Mouse (Mus musculus) lung, embryonic 16.5 days (tissue): ENCODE results near the gene Fgfr2. TPM values are rescaled to one million over a fixed set of nuclear protein-coding genes. Genes with fewer than 3 reads are reported as not detected.

Source experiments
- ATAC-seq: fragments of 200-750 bp; cut with Nextera tagmentation; 2 replicates; pipeline ENCODE4 v1.8.0; 2017; ENCODE audit warnings: low read depth, mild to moderate bottlenecking, moderate library complexity
- H3K27ac ChIP-seq: fragments of 300-500 bp; sonication (generic); 2 replicates; pipeline ENCODE4 v1.5.1; 2014; ENCODE audit warnings: mild to moderate bottlenecking, control low read depth, low read length
- H3K27me3 ChIP-seq: fragments of 300-500 bp; sonication (generic); 2 replicates; pipeline ENCODE4 v1.6.1; 2014; ENCODE audit warnings: low read depth, low read length, mixed read lengths; ENCODE audit not compliant: control insufficient read depth, insufficient read depth
- H3K36me3 ChIP-seq: fragments of 300-500 bp; sonication (generic); 2 replicates; pipeline ENCODE4 v1.6.1; 2014; ENCODE audit warnings: low read length; ENCODE audit not compliant: control insufficient read depth, insufficient read depth
- H3K4me1 ChIP-seq: fragments of 300-500 bp; sonication (generic); replicated peaks from 2 replicates; pipeline ENCODE4 v1.6.1; 2014; ENCODE audit warnings: low read length, mixed read lengths; ENCODE audit not compliant: control insufficient read depth, insufficient read depth
- H3K4me2 ChIP-seq: fragments of 300-500 bp; sonication (generic); 2 replicates; pipeline ENCODE4 v1.6.1; 2014; ENCODE audit warnings: low read depth, low read length, control low read depth
- H3K4me3 ChIP-seq: fragments of 300-500 bp; sonication (generic); 2 replicates; pipeline ENCODE4 v1.5.1; 2014; ENCODE audit warnings: mild to moderate bottlenecking, low read length, control low read depth
- H3K9ac ChIP-seq: fragments of 300-500 bp; sonication (generic); 2 replicates; pipeline ENCODE4 v1.6.1; 2014; ENCODE audit warnings: low read length, control low read depth
- H3K9me3 ChIP-seq: fragments of 300-500 bp; sonication (generic); 2 replicates; pipeline ENCODE4 v1.6.1; 2016; ENCODE audit warnings: low read length; ENCODE audit not compliant: control insufficient read depth
- WGBS: fragments of 180-500 bp; shearing (Covaris S2); extraction: QIAGEN DNeasy Blood & Tissue Kit; methylation state at CpG from one replicate; pipeline ENCODE4 v1.1.7; 2014; 5-methylcytosine and 5-hydroxymethylcytosine counted together
- polyA plus RNA-seq: library from polyadenylated mRNA; unstranded; fragments of >200 nt; fragmentation: Nextera tagmentation; extraction: Ambion mirVana; gene quantifications from 2 replicates; pipeline ENCODE4 v1.2.1, GENCODE M21; 2015

Fgfr2 gene
- polyA plus RNA-seq, 1 experiment from 2014 or later, result 175 TPM

GRCm38 (mm10) chr7:130827844-130828403 is 2295.2 kb downstream of the Fgfr2 start:
- Histone ChIP-seq H3K9me3 (no peaks in the 10 kb centered on the region), H3K27ac (no peak overlapping the region), H3K4me2 (peak overlapping the region; percentile 2; the same call in 1 of the 2 replicates), H3K4me1 (0 out of 2 replicates have a peak, but pooled peaks cover 3% of the 10 kb centered on the region), H3K4me3 (peak overlapping the region; percentile 0; the same call in 1 of the 2 replicates), H3K27me3 (no peaks in the 10 kb centered on the region), H3K9ac (no peak overlapping the region), H3K36me3 (no peaks in the 10 kb centered on the region)
- WGBS, result 72% methylated on average over 9 of the region's 9 CpGs
- ATAC-seq, result no peak

- H3K4me2 ChIP-seq, result peak overlapping the region; percentile 2; the same call in 1 of the 2 replicates
- H3K36me3 ChIP-seq, result no peaks in the 10 kb centered on the region
- 33% methylated on average over 3 of the region's 3 CpGs for WGBS
- no peak for ATAC-seq
- H3K9ac ChIP-seq, result no peak overlapping the region
- H3K4me3 ChIP-seq, result peak overlapping the region; percentile 0; the same call in 1 of the 2 replicates
- no peaks in the 10 kb centered on the region for H3K9me3 ChIP-seq
- 0 out of 2 replicates have a peak, but pooled peaks cover 3% of the 10 kb centered on the region for H3K4me1 ChIP-seq
- no peaks in the 10 kb centered on the region for H3K27me3 ChIP-seq
- no peak overlapping the region for H3K27ac ChIP-seq
These were observed 2295.7 kb downstream of the Fgfr2 start for GRCm38 (mm10) chr7:130827431-130827830.

GRCm38 (mm10) chr7:130826343-130826742 is 2296.8 kb downstream of the Fgfr2 start:
- WGBS, result 70% methylated on average over 3 of the region's 3 CpGs
- no peak for ATAC-seq
- Histone ChIP-seq H3K9me3 (no peaks in the 10 kb centered on the region), H3K36me3 (no peaks in the 10 kb centered on the region), H3K4me2 (no peak overlapping the region), H3K27me3 (no peaks in the 10 kb centered on the region), H3K27ac (no peak overlapping the region), H3K4me1 (0 out of 2 replicates have a peak, but pooled peaks cover 3% of the 10 kb centered on the region), H3K4me3 (no peak overlapping the region), H3K9ac (no peak overlapping the region)

GRCm38 (mm10) chr7:130823992-130824391 is 2299.2 kb downstream of the Fgfr2 start:
- H3K9me3 ChIP-seq, result no peaks in the 10 kb centered on the region
- no peak overlapping the region for H3K27ac ChIP-seq
- 0 out of 2 replicates have a peak overlapping the region, but pooled peaks have one; percentile 17 for H3K9ac ChIP-seq
- H3K36me3 ChIP-seq, result no peaks in the 10 kb centered on the region
- no peak overlapping the region for H3K4me2 ChIP-seq
- no peak overlapping the region for H3K4me3 ChIP-seq
- no peaks in the 10 kb centered on the region for H3K27me3 ChIP-seq
- WGBS, result 15% methylated on average over 9 of the region's 9 CpGs
- ATAC-seq, result peak; percentile 45; the same call in 1 of the 2 replicates
- 0 out of 2 replicates have a peak, but pooled peaks cover 3% of the 10 kb centered on the region for H3K4me1 ChIP-seq

GRCm38 (mm10) chr7:130819624-130820023 is 2303.5 kb downstream of the Fgfr2 start:
- no peak overlapping the region for H3K27ac ChIP-seq
- H3K36me3 ChIP-seq, result no peaks in the 10 kb centered on the region
- H3K4me2 ChIP-seq, result no peak overlapping the region
- H3K4me1 ChIP-seq, result 0 out of 2 replicates have a peak, but pooled peaks cover 2% of the 10 kb centered on the region
- H3K9me3 ChIP-seq, result no peaks in the 10 kb centered on the region
- no peaks in the 10 kb centered on the region for H3K27me3 ChIP-seq
- H3K9ac ChIP-seq, result no peak overlapping the region
- peak; percentile 27; the same call in 1 of the 2 replicates for ATAC-seq
- WGBS, result 45% methylated on average over 10 of the region's 10 CpGs
- H3K4me3 ChIP-seq, result no peak overlapping the region

GRCm38 (mm10) chr7:130818813-130819212 is 2304.3 kb downstream of the Fgfr2 start:
- Histone ChIP-seq H3K4me3 (no peak overlapping the region), H3K36me3 (no peaks in the 10 kb centered on the region), H3K27me3 (no peaks in the 10 kb centered on the region), H3K4me2 (no peak overlapping the region), H3K9me3 (no peaks in the 10 kb centered on the region), H3K4me1 (no peaks in the 10 kb centered on the region), H3K27ac (no peak overlapping the region), H3K9ac (no peak overlapping the region)
- ATAC-seq, result no peak
- WGBS, result 66% methylated on average over 5 of the region's 5 CpGs

- Histone ChIP-seq H3K27me3 (no peaks in the 10 kb centered on the region), H3K27ac (no peak overlapping the region), H3K9ac (no peak overlapping the region), H3K4me1 (no peaks in the 10 kb centered on the region), H3K36me3 (no peaks in the 10 kb centered on the region), H3K4me3 (no peak overlapping the region), H3K4me2 (no peak overlapping the region), H3K9me3 (no peaks in the 10 kb centered on the region)
- WGBS, result 82% methylated on average over 7 of the region's 7 CpGs
- ATAC-seq, result no peak
These were observed 2306.9 kb downstream of the Fgfr2 start for GRCm38 (mm10) chr7:130816243-130816642.

GRCm38 (mm10) chr7:130815601-130816000 is 2307.5 kb downstream of the Fgfr2 start:
- no peak for ATAC-seq
- Histone ChIP-seq H3K27ac (no peak overlapping the region), H3K9ac (no peak overlapping the region), H3K4me3 (no peak overlapping the region), H3K27me3 (no peaks in the 10 kb centered on the region), H3K4me2 (no peak overlapping the region), H3K9me3 (no peaks in the 10 kb centered on the region), H3K36me3 (no peaks in the 10 kb centered on the region), H3K4me1 (no peaks in the 10 kb centered on the region)
- 92% methylated on average over 10 of the region's 10 CpGs for WGBS

GRCm38 (mm10) chr7:130812407-130812806 is 2310.7 kb downstream of the Fgfr2 start:
- no peaks in the 10 kb centered on the region for H3K27me3 ChIP-seq
- H3K4me1 ChIP-seq, result peaks cover 12% of the 10 kb centered on the region
- H3K9ac ChIP-seq, result no peak overlapping the region
- no peaks in the 10 kb centered on the region for H3K9me3 ChIP-seq
- H3K36me3 ChIP-seq, result no peaks in the 10 kb centered on the region
- no peak overlapping the region for H3K4me2 ChIP-seq
- ATAC-seq, result no peak
- WGBS, result 47% methylated on average over 14 of the region's 16 CpGs
- H3K27ac ChIP-seq, result no peak overlapping the region
- no peak overlapping the region for H3K4me3 ChIP-seq
